Mouse (Mus musculus) lung, postnatal 10 days (tissue): ENCODE measurements around the gene Slc11a1.
A peak's percentile ranks its signal among the peaks of the same experiment; 100 is the strongest.

Experiments
- DNase-seq: peaks from one replicate; pipeline ENCODE4 v3.0.0; 2021

Gene Slc11a1

DNA sequence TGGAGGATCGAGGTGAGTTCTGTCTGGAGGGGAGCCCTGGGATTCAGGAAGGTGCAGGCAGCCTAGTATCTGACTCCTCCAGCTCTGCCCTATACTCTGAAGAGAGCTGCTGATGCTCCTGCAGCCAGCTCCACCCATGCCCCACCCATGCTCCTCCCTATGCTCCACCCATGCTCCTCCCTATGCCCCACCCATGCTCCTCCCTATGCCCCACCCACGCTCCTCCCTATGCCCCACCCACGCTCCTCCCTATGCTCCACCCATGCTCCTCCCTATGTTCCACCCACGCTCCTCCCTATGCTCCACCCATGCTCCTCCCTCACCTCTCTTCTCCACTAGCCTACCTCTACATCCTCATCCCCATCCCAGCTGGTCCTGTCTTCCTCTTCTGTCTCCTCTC is 40.1 kb downstream of the Slc11a1 start:
- DNase-seq = no peak

DNA sequence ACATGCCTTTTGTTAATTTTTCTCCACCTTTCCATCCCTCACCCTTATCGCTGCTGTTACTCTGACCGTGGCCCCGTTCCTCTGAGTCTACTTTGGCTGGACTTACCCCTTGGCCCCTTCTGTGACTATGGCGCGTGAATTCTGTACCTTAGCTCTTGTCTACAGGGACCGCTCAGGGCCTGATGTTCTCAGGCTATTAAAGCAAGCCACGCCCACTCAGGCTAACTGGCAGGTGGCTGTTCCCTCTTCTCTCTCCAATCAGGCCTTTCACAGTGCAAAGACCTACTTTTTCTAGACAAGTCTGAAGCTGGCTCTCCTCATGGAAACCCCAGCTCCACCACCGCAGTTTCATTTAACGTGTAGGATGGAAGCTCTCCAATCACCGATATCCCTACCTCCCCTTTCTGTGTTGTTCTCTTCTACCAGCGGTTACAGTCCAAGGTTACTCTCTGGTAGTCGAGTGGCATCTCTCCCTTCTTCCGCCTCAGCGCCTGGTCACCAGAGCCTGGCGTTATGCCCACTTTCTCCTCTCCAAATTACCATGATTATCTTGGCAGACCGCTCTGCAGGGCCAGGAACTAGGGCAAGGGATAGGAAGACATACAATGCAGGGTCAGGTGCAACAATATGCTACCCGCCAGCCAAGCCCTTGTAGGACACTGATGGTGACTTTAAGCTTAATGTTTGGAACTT is 43.9 kb downstream of the Slc11a1 start:
- DNase-seq = no peak

DNA sequence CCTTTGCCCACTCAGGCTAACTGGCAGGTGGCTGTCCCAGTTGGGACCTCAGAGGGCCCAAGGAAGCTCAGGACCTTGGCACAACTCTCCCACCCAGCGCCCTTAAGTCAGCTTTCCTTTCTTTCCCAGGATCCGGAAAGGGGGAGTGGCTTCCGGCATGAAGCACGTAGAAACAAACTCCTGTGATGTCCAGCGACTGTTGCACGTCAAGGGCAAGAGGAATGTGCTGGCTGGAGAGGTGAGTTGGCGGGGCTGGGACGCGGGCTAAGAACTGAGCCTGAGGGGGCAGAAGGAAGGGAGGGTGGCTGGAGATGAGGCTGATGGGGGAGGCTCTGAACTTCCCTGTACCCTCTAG is 44.4 kb downstream of the Slc11a1 start:
- peak; percentile 55 for DNase-seq

DNA sequence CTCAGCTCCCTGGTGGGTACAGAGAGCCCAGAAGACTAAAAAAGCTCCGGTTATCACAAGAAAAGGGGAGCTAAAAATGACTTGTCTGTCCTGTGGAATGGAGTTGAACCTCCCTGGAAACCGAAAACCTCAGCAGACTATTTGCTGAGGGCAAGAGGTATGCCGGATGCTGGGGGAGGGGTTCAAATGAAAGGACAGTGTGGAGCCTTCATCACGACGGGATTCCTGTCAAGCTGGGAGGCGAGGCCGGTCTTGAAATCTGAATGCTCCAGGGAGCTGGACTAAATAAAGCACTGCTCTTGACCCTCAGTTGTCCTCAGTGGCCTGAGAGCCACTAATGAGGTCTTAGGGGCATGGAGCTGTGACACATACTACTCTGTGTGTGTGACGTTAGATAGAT is 48.2 kb downstream of the Slc11a1 start:
- no peak for DNase-seq

DNA sequence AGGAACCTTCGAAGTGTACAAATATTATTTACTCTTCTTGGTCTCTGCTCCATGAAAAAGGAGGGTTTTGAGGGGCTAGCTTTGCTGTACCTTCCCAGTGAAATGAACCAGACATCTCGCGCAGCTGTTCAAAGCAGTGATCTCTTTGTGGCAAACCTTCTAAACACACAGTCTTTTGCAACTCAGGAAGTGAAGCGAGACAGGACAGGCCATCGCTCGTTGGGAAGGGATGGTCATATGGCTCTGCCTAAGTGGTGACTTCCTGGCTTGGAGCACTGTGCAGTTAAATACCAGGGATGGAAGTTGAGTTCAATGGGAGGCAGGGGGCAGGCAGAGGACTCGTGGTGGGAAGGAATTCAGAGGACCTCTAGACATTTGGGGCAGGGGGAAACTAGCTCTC is 50.9 kb downstream of the Slc11a1 start:
- no peak for DNase-seq

DNA sequence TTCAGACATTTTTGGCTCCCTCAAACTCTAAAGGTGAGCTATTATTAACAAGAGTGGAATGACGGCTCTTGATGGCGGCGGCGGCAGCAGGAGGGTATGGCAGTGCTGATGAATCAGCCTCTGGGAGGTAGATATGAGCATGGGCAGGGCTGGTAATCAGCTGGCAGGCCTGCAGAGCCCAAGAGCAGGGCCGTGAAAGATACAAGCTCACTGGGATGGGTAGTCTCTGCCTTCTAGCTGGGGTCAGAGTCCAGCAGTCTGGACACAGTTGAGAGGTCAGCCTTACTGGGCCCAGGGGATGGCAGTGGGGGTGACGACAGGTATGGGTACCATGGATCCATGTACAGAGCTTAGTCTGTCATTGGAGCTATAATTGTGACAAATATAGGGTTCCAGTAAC is 58.2 kb downstream of the Slc11a1 start:
- no peak for DNase-seq

DNA sequence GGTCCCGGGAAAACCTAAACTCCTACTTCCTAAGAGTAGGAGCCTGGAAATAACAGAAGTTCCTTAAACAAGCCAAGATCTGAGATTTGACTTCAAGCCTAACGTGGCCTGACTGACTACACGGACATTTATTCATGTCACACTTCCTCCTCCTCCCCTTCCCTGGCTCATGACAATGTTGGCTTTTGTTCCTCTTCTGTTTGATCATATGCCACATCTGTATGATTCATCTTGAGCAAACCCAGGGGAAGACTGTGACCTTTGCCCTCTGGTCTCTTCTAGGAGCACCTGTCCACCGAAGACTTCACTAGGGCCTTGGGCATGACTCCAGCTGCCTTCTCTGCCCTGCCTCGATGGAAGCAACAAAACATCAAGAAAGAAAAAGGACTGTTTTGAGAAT is 59.6 kb downstream of the Slc11a1 start:
- peak; percentile 17 for DNase-seq

DNA sequence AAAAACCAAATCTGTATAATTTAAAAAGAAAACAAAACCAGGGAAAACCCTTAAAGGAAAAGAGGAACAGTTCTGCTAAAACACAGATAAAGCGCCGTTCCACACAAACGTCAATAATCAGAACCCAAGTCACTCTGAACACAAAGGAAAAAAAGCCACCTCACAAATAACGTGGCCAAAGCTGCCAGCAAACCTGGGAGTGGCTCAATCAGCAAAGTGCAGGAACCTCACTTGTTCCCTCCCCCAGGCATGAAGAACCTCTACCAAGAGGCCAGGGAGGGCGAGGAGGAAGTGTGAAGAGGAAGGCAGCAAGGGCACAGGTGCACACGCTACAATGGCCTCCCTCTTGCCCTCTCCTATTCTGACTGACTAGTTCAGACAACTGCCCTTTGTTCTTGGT is 60.6 kb downstream of the Slc11a1 start:
- DNase-seq = peak; percentile 16
